Mouse (Mus musculus) MEL (cell line): ENCODE data around the gene Ifi27l2b.
"Not testable (repeated sequence)": the region's sequence is repeated elsewhere in the genome, so short reads cannot be mapped to it uniquely, and the experiment has no call there.

ENCODE experiments used
- CTCF ChIP-seq, 3 experiments: IDR thresholded peaks in 2 of 3; conservative IDR thresholded peaks in 1 of 3; 2 replicates each; pipeline ENCODE4 v1.5.1; 2011 to 2012; ENCODE audit warnings: low read length in 3 of 3, low read depth in 2 of 3, mild to moderate bottlenecking in 2 of 3, improper control_type of control experiment in 1 of 3, inconsistent platforms in 1 of 3, mixed read lengths in 1 of 3, moderate library complexity in 1 of 3; ENCODE audit not compliant: control insufficient read depth in 1 of 3, insufficient read depth in 1 of 3, poor library complexity in 1 of 3, severe bottlenecking in 1 of 3
- E2F4 ChIP-seq: IDR thresholded peaks from 2 replicates; pipeline ENCODE4 v1.6.1; 2011; ENCODE audit warnings: low read depth, low read length, improper control_type of control experiment, borderline replicate concordance
- GATA1 ChIP-seq: IDR thresholded peaks from 2 replicates; pipeline ENCODE4 v1.6.1; 2011; ENCODE audit warnings: low read depth, low read length, improper control_type of control experiment
- MAZ ChIP-seq: IDR thresholded peaks from 2 replicates; pipeline ENCODE4 v1.6.1; 2012; ENCODE audit warnings: low read depth, mild to moderate bottlenecking, inconsistent platforms, low read length, improper control_type of control experiment
- MYC ChIP-seq: IDR thresholded peaks from 2 replicates; pipeline ENCODE4 v1.6.1; 2011; ENCODE audit warnings: low read depth, mild to moderate bottlenecking, low read length, improper control_type of control experiment, moderate library complexity
- ZNF384 ChIP-seq: IDR thresholded peaks from 2 replicates; pipeline ENCODE4 v1.6.1; 2012; ENCODE audit warnings: low read depth, mild to moderate bottlenecking, inconsistent platforms, low read length, improper control_type of control experiment

GRCm38 (mm10) chr12:103456727-103457126 lies 296 bp downstream of the Ifi27l2b start:
- TF ChIP-seq ZNF384; CTCF (IDR thresholded peaks at IDR 0.05 in 2 of 3, conservative IDR thresholded peaks at IDR 0.05 in 1 of 3; ENCODE audit: control insufficient read depth in 1 of 3, insufficient read depth in 1 of 3, low read depth in 2 of 3, low read length in 3 of 3, poor library complexity in 1 of 3, severe bottlenecking in 1 of 3); GATA1; MYC; E2F4; MAZ: not testable (repeated sequence)
